Mouse (Mus musculus) midbrain, embryonic 12.5 days (tissue): Measurements from ENCODE around the gene Fyn. TPM values are rescaled to one million over a fixed set of nuclear protein-coding genes. Genes with fewer than 3 reads are reported as not detected.

Experiments
- ATAC-seq: fragments of 200-750 bp; cut with Nextera tagmentation; 2 replicates; pipeline ENCODE4 v1.8.0; 2017; ENCODE audit warnings: low read depth, moderate TSS enrichment, moderate library complexity; ENCODE audit not compliant: low FRiP score
- H3K27ac ChIP-seq: fragments of 300-500 bp; sonication (generic); replicated peaks from 2 replicates; pipeline ENCODE4 v1.5.1; 2016; ENCODE audit warnings: mild to moderate bottlenecking
- H3K27me3 ChIP-seq: fragments of 300-500 bp; sonication (generic); 2 replicates; pipeline ENCODE4 v1.6.1; 2016; ENCODE audit warnings: mild to moderate bottlenecking
- H3K36me3 ChIP-seq: fragments of 300-500 bp; sonication (generic); 2 replicates; pipeline ENCODE4 v1.6.1; 2016
- H3K4me1 ChIP-seq: fragments of 300-500 bp; sonication (generic); 2 replicates; pipeline ENCODE4 v1.6.1; 2016
- H3K4me2 ChIP-seq: fragments of 300-500 bp; sonication (generic); replicated peaks from 2 replicates; pipeline ENCODE4 v1.6.1; 2016; ENCODE audit warnings: mild to moderate bottlenecking, moderate library complexity
- H3K4me3 ChIP-seq: fragments of 300-500 bp; sonication (generic); 2 replicates; pipeline ENCODE4 v1.5.1; 2016; ENCODE audit warnings: mild to moderate bottlenecking
- H3K9ac ChIP-seq: fragments of 300-500 bp; sonication (generic); replicated peaks from 2 replicates; pipeline ENCODE4 v1.6.1; 2016; ENCODE audit warnings: mild to moderate bottlenecking, moderate library complexity
- H3K9me3 ChIP-seq: fragments of 300-500 bp; sonication (generic); 2 replicates; pipeline ENCODE4 v1.6.1; 2016; ENCODE audit warnings: mild to moderate bottlenecking
- WGBS: fragments of 180-500 bp; shearing (Covaris S2); methylation state at CpG from one replicate; pipeline ENCODE4 v1.1.7; 2016; 5-methylcytosine and 5-hydroxymethylcytosine counted together
- polyA plus RNA-seq: library from polyadenylated mRNA; unstranded; fragments of >200 nt; fragmentation: Nextera tagmentation; extraction: Ambion mirVana; gene quantifications from 2 replicates; pipeline ENCODE4 v1.2.1, GENCODE M21; 2016

Gene Fyn
- polyA plus RNA-seq, 1 experiment from 2014 or later: 52.7 TPM

- H3K9ac ChIP-seq: no peak overlapping the region
- H3K4me2 ChIP-seq: no peak overlapping the region
- H3K27me3 ChIP-seq: no peaks in the 10 kb centered on the region; the same call in 1 of the 2 replicates
- no peak overlapping the region for H3K27ac ChIP-seq
- 42% methylated on average over 4 of the region's 4 CpGs for WGBS
- no peak overlapping the region for H3K4me3 ChIP-seq
- ATAC-seq: no peak
- H3K4me1 ChIP-seq: peaks cover 26% of the 10 kb centered on the region
- 0 out of 2 replicates have a peak, but pooled peaks cover 10% of the 10 kb centered on the region for H3K9me3 ChIP-seq
- no peaks in the 10 kb centered on the region for H3K36me3 ChIP-seq
These were observed 223.8 kb downstream of the Fyn start for GRCm38 (mm10) chr10:39592501-39592900.

- 0 out of 2 replicates have a peak, but pooled peaks cover 10% of the 10 kb centered on the region for H3K9me3 ChIP-seq
- H3K4me2 ChIP-seq: no peak overlapping the region
- no peak overlapping the region for H3K4me3 ChIP-seq
- no peaks in the 10 kb centered on the region; the same call in 1 of the 2 replicates for H3K27me3 ChIP-seq
- peaks cover 19% of the 10 kb centered on the region for H3K4me1 ChIP-seq
- H3K9ac ChIP-seq: no peak overlapping the region
- no peaks in the 10 kb centered on the region for H3K36me3 ChIP-seq
- H3K27ac ChIP-seq: no peak overlapping the region
- no peak for ATAC-seq
- WGBS: 40% methylated on average over 1 of the region's 1 CpGs
These were observed 226.1 kb downstream of the Fyn start for GRCm38 (mm10) chr10:39594716-39595115.

GRCm38 (mm10) chr10:39595862-39596261, 227.2 kb downstream of the Fyn start:
- H3K27ac ChIP-seq: no peak overlapping the region
- 81% methylated on average over 3 of the region's 3 CpGs for WGBS
- H3K9ac ChIP-seq: no peak overlapping the region
- no peak overlapping the region for H3K4me2 ChIP-seq
- peaks cover 19% of the 10 kb centered on the region for H3K4me1 ChIP-seq
- no peaks in the 10 kb centered on the region for H3K36me3 ChIP-seq
- H3K9me3 ChIP-seq: 0 out of 2 replicates have a peak, but pooled peaks cover 10% of the 10 kb centered on the region
- no peak for ATAC-seq
- H3K27me3 ChIP-seq: no peaks in the 10 kb centered on the region; the same call in 1 of the 2 replicates
- no peak overlapping the region for H3K4me3 ChIP-seq

- ATAC-seq: no peak
- Histone ChIP-seq H3K36me3 (no peaks in the 10 kb centered on the region), H3K27me3 (no peaks in the 10 kb centered on the region), H3K4me3 (no peak overlapping the region), H3K27ac (peak overlapping the region; percentile 46), H3K4me2 (no peak overlapping the region), H3K4me1 (peaks cover 19% of the 10 kb centered on the region), H3K9ac (no peak overlapping the region), H3K9me3 (0 out of 2 replicates have a peak, but pooled peaks cover 10% of the 10 kb centered on the region)
- WGBS: 41% methylated on average over 9 of the region's 9 CpGs
These were observed 228.6 kb downstream of the Fyn start for GRCm38 (mm10) chr10:39597116-39597791.

- 0 out of 2 replicates have a peak, but pooled peaks cover 10% of the 10 kb centered on the region for H3K9me3 ChIP-seq
- no peak overlapping the region for H3K4me3 ChIP-seq
- H3K4me1 ChIP-seq: peaks cover 19% of the 10 kb centered on the region
- ATAC-seq: no peak
- H3K9ac ChIP-seq: no peak overlapping the region
- no peak overlapping the region for H3K4me2 ChIP-seq
- 51% methylated on average over 3 of the region's 3 CpGs for WGBS
- H3K36me3 ChIP-seq: no peaks in the 10 kb centered on the region
- no peaks in the 10 kb centered on the region for H3K27me3 ChIP-seq
- H3K27ac ChIP-seq: peak overlapping the region; percentile 46; the same call in 1 of the 2 replicates
These were observed 229.1 kb downstream of the Fyn start for GRCm38 (mm10) chr10:39597792-39598183.

- Histone ChIP-seq H3K9me3 (no peaks in the 10 kb centered on the region), H3K4me3 (no peak overlapping the region), H3K9ac (no peak overlapping the region), H3K27me3 (no peaks in the 10 kb centered on the region), H3K4me2 (no peak overlapping the region), H3K36me3 (no peaks in the 10 kb centered on the region), H3K4me1 (peaks cover 19% of the 10 kb centered on the region), H3K27ac (no peak overlapping the region)
- WGBS: 91% methylated on average over 4 of the region's 4 CpGs
- ATAC-seq: no peak
These were observed 230.9 kb downstream of the Fyn start for GRCm38 (mm10) chr10:39599601-39600000.

- Histone ChIP-seq H3K4me2 (no peak overlapping the region), H3K27me3 (no peaks in the 10 kb centered on the region), H3K4me1 (peaks cover 19% of the 10 kb centered on the region), H3K27ac (no peak overlapping the region), H3K36me3 (no peaks in the 10 kb centered on the region), H3K9ac (no peak overlapping the region), H3K4me3 (no peak overlapping the region), H3K9me3 (peaks cover 4% of the 10 kb centered on the region; the same call in 1 of the 2 replicates)
- WGBS: 91% methylated on average over 1 of the region's 1 CpGs
- ATAC-seq: no peak
These were observed 231.5 kb downstream of the Fyn start for GRCm38 (mm10) chr10:39600115-39600514.

GRCm38 (mm10) chr10:39601068-39601467, 232.4 kb downstream of the Fyn start:
- WGBS: 86% methylated on average over 5 of the region's 5 CpGs
- H3K4me1 ChIP-seq: peaks cover 13% of the 10 kb centered on the region
- H3K4me2 ChIP-seq: no peak overlapping the region
- no peaks in the 10 kb centered on the region for H3K27me3 ChIP-seq
- H3K9me3 ChIP-seq: peaks cover 5% of the 10 kb centered on the region; the same call in 1 of the 2 replicates
- no peak overlapping the region for H3K9ac ChIP-seq
- H3K4me3 ChIP-seq: no peak overlapping the region
- ATAC-seq: no peak
- H3K27ac ChIP-seq: no peak overlapping the region
- no peaks in the 10 kb centered on the region for H3K36me3 ChIP-seq

- Histone ChIP-seq H3K4me1 (no peaks in the 10 kb centered on the region), H3K9ac (no peak overlapping the region), H3K4me3 (no peak overlapping the region), H3K4me2 (no peak overlapping the region), H3K27me3 (no peaks in the 10 kb centered on the region), H3K9me3 (peaks cover 9% of the 10 kb centered on the region; the same call in 1 of the 2 replicates), H3K27ac (no peak overlapping the region), H3K36me3 (no peaks in the 10 kb centered on the region)
- no peak for ATAC-seq
- WGBS: 94% methylated on average over 1 of the region's 1 CpGs
These were observed 237.8 kb downstream of the Fyn start for GRCm38 (mm10) chr10:39606434-39606833.

- Histone ChIP-seq H3K4me1 (peaks cover 26% of the 10 kb centered on the region), H3K27ac (no peak overlapping the region), H3K9me3 (0 out of 2 replicates have a peak, but pooled peaks cover 4% of the 10 kb centered on the region), H3K36me3 (no peaks in the 10 kb centered on the region), H3K4me3 (no peak overlapping the region), H3K9ac (no peak overlapping the region), H3K4me2 (no peak overlapping the region), H3K27me3 (0 out of 2 replicates have a peak, but pooled peaks cover 9% of the 10 kb centered on the region)
- 72% methylated on average over 3 of the region's 3 CpGs for WGBS
- ATAC-seq: no peak
These were observed 242.6 kb downstream of the Fyn start for GRCm38 (mm10) chr10:39611234-39611633.

- no peak overlapping the region for H3K4me3 ChIP-seq
- H3K27me3 ChIP-seq: 0 out of 2 replicates have a peak, but pooled peaks cover 9% of the 10 kb centered on the region
- H3K27ac ChIP-seq: no peak overlapping the region
- H3K4me2 ChIP-seq: no peak overlapping the region
- H3K9ac ChIP-seq: no peak overlapping the region
- WGBS: 81% methylated on average over 2 of the region's 2 CpGs
- H3K9me3 ChIP-seq: no peaks in the 10 kb centered on the region
- peaks cover 26% of the 10 kb centered on the region for H3K4me1 ChIP-seq
- no peaks in the 10 kb centered on the region for H3K36me3 ChIP-seq
- no peak for ATAC-seq
These were observed 243.5 kb downstream of the Fyn start for GRCm38 (mm10) chr10:39612131-39612530.

GRCm38 (mm10) chr10:39612633-39612988, 244.0 kb downstream of the Fyn start, which contains the start of gene Traf3ip2:
TSS of gene Traf3ip2 (plus strand) at chr10:39612934.
- Histone ChIP-seq H3K4me3 (0 out of 2 replicates have a peak within 1 kb of the TSS, but pooled peaks have one; percentile 12), H3K27ac (no peak within 1 kb of the TSS), H3K9me3 (no peaks in the 10 kb centered on the region), H3K4me1 (peaks cover 26% of the 10 kb centered on the region), H3K27me3 (0 out of 2 replicates have a peak, but pooled peaks cover 9% of the 10 kb centered on the region), H3K36me3 (no peaks in the 10 kb centered on the region), H3K9ac (peak within 1 kb of the TSS; percentile 24), H3K4me2 (peak within 1 kb of the TSS; percentile 33)
- ATAC-seq: no peak
- 58% methylated on average over 4 of the region's 4 CpGs for WGBS
